Mouse (Mus musculus) adrenal gland, adult 10 weeks (tissue): ENCODE data around the gene Gm12830. TPM values are rescaled to one million over a fixed set of nuclear protein-coding genes. Genes with fewer than 3 reads are reported as not detected.

Experiments used
- polyA plus RNA-seq: library from polyadenylated mRNA; stranded (reverse); fragments of 350-450 nt; fragmentation: Illumina TruSeq; extraction: RNeasy Lipid Tissue Mini Kit (QIAGEN cat#74804); gene quantifications from one replicate; pipeline ENCODE4 v1.2.3, GENCODE M21; 2014; ENCODE audit warnings: low read depth, low replicate concordance

Gm12830 gene
- polyA plus RNA-seq, result not detected

GRCm38 (mm10) chr4:114821567-114822192 lies at the start of gene Gm12830:
Gene Gm12830 (plus strand): TSS chr4:114821722.

Other genes with a start within 250 kb of the Gm12830 start
- gene Foxd2, start 87.2 kb downstream of the Gm12830 start, polyA plus RNA-seq, result 0.52 TPM
- gene Foxe3, start 104.3 kb downstream of the Gm12830 start, polyA plus RNA-seq, result not detected
- gene Cmpk1, start 165.5 kb downstream of the Gm12830 start, polyA plus RNA-seq, result 764 TPM
- 0.99 TPM for gene Stil, start 178.4 kb downstream of the Gm12830 start, polyA plus RNA-seq
- gene Tal1, start 234.7 kb downstream of the Gm12830 start, polyA plus RNA-seq, result 2.9 TPM